Mouse (Mus musculus) liver, adult (tissue): ENCODE data around the gene Mlycd.

ENCODE experiments used
- GATA4 ChIP-seq: IDR thresholded peaks from 2 replicates; pipeline ENCODE4 v1.6.1; 2014; ENCODE audit warnings: mild to moderate bottlenecking, low read length; ENCODE audit not compliant: insufficient replicate concordance

The Mlycd gene

GRCm38 (mm10) chr8:119426069-119426735, 31.5 kb downstream of the Mlycd start:
- TF ChIP-seq GATA4: no peak

DNA sequence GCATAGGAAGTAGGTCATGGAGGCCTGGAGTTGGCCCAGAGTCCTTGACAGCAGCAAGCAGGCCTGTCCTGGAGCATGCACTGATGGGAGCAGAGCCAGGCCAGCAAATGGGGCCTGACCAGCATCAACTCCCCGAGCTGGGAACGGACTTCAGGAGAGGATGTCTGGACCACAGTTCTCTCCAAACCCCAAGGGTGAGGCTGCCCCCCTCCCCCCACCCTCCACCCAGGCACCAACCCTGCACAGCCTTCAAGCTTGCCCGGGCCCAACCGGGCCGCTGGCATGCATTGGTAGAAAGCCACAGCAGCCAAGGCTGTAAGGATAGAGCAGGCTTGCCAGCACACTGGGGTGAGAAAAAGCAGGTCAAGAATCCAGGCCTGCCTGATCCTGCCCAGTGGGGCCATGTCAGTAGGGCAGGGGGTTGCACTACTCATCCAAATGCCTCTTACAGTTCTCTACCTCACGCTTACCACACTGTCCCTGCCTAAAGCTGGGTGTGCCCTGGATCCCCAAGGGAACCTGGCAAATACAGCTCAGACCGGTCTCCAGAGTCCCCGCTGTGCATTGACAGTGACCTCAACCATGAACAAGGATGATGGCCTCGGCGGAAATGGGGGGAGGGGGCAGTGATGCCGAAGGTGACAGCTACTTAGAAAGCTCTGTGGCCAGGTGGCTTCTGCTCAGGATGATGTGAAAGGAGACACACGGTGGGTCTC, 33.1 kb downstream of the Mlycd start:
- no peak for TF ChIP-seq GATA4

DNA sequence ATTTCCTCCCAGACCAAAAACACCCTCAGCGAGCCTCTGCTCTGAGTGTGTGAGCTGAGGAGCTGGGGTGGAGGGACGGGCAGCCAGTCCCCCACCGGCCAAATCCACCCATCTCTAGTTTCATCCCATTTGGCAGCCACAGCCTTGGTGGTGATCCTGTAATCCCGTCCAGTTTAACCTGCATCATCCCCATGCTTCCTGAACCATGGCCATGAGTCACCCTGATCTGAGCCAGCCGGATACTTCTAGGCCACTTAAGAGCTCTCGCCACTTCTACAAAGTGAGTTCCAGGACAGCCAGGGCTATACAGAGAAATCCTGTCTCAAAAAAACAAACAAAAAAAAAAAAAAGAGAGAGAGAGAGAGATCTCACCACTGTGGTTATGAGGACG, 33.7 kb downstream of the Mlycd start:
- TF ChIP-seq GATA4: no peak

DNA sequence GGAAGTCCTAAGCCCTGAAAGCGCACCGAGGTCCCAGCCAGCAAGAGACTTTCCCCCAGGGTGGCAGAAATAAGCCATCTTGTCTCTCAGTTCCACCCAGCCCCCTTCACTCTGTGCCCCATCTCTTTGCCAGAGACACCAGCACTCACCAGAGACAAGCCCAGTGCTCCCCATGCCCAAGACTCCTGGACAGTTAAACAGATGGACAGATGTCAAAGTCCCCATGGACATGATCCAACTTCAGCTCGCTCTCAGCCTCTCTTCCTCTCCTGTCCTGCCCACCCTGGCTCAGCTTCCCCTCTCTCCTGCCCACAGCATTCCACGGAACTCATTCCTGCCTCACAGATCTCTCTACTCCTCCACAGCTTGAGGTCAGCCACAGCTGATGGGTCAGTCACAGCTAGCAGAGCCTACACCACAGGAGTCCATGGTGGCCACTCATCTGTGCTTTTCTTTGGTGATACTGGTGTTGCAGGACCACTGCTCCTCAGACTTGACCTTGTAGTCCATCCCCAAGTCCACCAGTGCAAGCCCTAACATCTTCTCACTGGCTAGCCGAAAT, 34.2 kb downstream of the Mlycd start:
- TF ChIP-seq GATA4: no peak

GRCm38 (mm10) chr8:119429552-119429951, 34.9 kb downstream of the Mlycd start:
- TF ChIP-seq GATA4: peak; percentile 59; the same call in 1 of the 2 replicates

DNA sequence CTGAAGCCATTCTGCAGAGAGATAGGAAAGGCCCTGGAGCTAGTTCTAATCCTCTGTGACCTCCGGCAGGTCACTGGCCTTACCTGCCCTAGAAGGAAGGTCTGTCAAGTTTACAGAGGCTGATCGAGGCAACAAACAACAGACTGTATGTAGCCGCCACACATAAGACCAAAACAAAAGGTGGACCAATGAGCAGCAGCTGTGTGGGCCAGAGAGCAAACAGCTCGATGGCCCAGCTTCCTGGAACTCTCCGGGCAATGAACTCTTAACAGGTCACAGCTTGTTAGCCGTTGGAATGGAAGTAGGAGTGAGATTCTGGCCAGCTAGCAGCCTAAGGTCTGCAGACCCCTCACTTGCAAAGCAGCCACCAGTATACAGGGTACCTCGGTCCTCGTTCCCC, 35.6 kb downstream of the Mlycd start:
- no peak for TF ChIP-seq GATA4

DNA sequence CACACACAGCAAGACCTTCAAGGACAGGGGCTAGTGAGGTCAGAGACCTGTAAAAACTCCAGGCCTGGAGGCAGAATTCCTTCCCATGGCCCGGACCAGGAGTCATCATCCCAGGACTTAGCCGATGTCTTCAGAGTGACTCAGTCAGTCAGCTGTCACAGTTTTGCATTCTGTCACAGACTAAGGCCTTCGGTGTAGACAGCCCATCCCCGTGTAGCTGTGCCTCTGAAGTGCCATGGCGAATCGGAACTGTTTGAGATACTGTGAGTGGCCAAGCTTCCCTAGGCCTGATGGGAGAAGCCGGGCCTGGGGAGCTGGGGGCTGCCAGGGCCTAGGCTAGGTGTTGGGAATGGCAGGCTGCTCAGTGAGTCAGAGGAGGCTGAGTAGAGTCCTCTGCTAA, 36.0 kb downstream of the Mlycd start:
- no peak for TF ChIP-seq GATA4

GRCm38 (mm10) chr8:119432372-119432771, 37.7 kb downstream of the Mlycd start:
- 0 out of 2 replicates have a peak, but pooled peaks have one; percentile 66 for TF ChIP-seq GATA4

- no peak for TF ChIP-seq GATA4
These were observed 39.0 kb downstream of the Mlycd start, which contains the start of gene Osgin1 for GRCm38 (mm10) chr8:119433582-119434174. TSS of gene Osgin1 (plus strand) at chr8:119434124.

DNA sequence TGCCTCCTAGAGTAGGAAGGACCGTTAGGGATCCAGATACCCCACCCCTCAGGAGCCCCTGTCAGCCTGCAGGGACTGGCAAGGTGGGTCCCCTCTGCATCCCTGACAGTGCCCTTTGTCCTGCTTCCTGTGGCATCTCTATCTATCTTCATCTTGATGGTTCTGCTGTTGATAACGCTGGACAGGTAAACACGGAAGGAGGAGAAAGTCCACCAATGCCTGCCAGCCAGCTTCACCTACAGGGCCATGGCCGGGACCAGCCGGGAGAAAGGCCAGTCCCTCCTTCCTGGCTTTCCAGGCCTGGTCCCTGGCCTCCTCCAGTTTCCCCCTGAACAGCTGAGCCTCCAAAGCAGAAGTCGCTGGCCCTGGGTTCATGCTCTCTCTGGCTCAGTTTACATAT, 39.9 kb downstream of the Mlycd start:
- TF ChIP-seq GATA4: peak; percentile 92

GRCm38 (mm10) chr8:119435527-119435926, 40.8 kb downstream of the Mlycd start:
- no peak for TF ChIP-seq GATA4

DNA sequence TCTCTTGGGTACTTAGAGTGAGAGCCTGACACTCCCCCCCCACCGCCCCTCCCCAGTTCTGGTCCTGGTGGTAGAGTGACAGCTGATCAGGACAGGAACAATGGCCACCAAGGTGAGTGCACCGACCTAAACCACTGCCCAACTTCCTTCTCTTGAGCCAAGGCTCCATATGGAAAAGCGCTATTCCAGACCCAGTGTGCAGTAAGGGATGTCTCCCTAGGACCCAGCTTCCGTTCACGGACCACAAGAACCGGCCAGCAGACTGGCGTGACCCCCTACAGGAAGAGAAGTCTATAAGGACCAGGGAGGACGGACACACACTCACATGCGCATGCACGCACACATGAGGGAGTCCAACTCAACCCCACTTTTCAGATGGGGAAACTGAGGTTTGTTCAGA, 41.7 kb downstream of the Mlycd start:
- no peak for TF ChIP-seq GATA4

DNA sequence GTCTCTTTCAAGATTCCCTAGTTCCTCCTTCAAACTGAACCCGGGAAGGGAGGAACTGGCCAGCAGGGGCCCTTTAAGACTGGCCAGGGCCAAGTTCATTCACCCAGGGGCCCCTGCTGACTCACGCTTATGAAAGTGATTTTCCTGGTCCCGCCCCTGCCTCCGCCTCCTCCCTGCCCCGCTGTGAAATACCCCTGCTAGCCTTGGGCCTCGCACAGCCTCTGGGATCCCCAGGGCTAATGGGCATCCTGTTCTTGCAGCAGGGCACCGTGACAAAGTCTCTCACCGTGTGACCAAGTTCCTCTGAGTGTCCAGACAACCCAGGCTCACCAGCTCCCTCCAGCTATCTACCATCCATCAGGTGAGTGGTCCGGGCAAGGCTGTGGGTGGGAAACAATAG, 42.3 kb downstream of the Mlycd start:
- TF ChIP-seq GATA4: peak; percentile 26; the same call in 1 of the 2 replicates

DNA sequence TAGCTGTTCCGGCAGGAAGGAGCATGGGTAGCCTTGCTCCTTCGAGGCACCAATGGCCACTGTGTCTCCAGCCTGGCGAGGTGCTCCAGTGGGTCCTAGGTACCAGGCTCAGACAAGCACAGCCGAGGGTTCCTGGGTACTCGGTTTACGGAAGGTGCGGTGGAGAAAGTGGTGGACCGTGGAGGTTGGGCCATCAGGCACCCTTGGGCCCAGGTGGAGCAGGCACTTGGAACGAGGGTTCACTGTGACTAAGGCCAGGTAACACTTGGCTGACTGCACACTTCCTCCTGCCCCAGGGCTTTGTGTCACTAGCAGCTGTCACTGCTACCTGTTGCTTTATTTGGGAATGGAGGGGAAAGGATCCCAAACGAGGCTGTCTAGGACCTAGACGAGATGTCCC, 42.8 kb downstream of the Mlycd start:
- TF ChIP-seq GATA4: no peak

DNA sequence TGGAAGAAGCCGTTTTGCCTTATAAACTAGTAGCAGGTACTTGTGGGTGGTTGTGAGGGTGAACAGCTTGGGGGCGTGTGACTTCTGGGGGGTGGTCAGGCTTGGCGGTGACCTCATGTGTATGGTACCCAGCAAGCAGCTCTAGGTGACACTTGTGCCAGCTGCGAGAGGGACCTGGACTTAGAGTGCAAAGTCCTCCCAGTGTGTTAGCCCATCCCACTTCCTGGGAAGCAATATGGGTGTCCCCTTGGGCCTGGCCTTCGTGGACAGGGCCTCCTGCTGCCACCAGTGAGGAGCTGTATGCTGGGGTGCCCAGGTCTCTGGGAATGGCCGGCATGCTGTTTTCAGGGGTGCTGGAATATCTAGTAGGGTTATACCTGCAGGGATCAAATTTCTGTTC, 44.2 kb downstream of the Mlycd start:
- no peak for TF ChIP-seq GATA4

DNA sequence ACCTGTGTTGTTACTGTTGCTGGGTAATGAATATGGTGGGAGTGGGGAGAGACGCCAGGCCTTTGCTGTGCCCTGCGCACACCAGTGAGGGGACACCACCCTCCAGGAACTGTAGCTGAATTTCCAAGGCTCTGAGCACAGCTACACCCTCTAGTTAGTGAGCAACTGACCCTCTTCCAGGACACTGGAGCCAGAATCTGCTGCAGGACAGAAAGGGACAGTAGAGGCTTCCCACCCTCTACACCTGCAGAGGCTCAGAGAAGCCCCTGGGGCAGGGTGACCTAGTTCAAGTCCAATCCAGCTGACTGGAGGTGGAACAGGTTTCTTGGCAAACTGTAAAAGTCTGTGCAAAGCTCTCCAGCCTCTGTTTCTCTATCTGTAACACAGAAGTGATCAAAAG, 44.7 kb downstream of the Mlycd start:
- TF ChIP-seq GATA4: no peak
